Mouse (Mus musculus): ENCODE data around the gene Rgp1.
"Not testable (repeated sequence)": the region's sequence is repeated elsewhere in the genome, so short reads cannot be mapped to it uniquely, and the experiment has no call there.

Gene Rgp1

DNA sequence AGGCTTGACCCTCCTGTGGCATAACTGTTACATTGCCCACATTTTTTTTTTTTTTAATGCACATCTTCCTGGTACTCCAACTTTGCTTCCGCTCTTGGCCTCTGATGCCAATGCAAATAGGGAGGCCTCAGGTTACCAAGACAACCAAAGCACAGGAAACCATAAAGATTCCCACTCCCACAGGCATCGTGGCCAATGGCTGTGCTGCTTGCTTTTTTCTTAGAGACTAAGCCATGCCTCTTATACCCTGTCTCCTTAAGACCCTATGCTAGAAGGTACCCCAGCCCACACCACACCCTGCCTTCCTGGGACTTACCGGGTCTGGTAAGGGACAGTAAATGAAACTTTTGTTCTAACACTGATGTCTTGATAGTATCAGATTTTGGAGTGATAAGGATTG is 14.9 kb downstream of the Rgp1 start:
- no peak for DNase-seq (ENCODE audit: low read depth, low spot score)

DNA sequence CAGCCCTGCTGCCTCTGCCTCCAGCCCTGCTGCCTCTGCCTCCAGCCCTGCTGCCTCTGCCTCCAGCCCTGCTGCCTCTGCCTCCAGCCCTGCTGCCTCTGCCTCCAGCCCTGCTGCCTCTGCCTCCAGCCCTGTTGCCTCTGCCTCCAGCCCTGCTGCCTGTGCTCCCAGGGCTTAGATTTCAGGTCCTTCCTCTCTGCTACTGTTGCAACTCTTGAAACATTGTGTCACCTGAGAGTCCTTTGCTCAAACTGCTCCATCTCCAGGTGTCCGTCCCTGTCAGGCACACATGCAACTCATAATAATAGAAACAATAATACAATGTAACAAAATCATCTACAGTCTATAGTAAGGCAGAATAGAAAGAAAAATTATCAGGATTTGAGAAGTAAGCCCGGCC is 18.1 kb downstream of the Rgp1 start:
- DNase-seq (ENCODE audit: low read depth, low spot score), result not testable (repeated sequence)

DNA sequence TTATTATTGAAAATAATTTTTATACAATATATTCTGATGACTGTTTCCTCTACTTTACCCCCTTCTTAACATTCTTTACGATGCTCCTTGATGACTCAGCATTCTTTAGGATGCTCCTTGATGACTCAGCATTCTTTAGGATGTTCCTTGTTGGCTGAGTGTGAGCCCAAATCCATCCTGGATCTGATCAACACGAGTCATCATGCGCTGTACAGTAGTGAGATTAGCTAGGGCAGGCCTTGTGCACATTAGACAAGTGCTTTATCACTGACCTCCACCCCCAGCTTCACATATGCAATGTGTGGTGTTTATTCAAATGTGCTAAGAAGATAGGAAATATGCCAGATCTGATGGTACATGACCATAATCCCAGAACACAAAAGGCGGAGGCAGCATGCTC is 19.7 kb downstream of the Rgp1 start:
- no peak for DNase-seq (ENCODE audit: low read depth, low spot score)

DNA sequence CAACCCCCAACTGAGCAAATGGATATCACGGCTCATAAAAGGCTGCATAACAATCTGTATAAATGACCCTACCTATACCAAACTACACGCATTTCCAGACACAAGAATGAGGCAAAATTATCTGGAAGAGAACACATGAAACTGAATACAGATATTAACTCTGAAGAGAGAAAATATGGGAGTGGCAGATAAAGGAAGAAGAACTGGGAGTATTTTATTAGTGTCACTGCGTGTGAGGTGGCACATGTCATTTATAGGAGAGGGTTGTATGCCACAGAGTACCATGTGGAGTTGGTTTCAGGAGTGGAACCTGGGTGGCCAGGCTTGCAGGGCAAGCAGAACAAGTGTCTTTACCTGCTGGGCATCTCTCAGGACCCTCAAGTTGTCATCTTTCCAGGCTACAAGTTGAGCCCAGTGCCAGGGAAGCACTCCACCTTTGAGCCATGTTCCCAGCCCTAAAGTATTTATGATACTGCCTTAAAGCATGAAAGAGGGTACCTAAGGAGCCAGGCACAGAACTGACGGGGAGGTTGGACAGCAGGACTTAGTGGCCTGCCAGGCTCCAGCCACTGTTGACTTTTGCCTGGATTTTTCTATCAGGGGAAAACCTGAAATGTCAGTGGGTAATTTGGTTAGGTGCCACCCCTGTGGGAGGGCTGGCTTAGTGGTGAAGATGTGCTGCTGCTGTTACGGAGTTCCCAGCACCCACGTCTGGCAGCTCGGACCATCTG is 20.3 kb downstream of the Rgp1 start:
- no peak for DNase-seq (ENCODE audit: low read depth, low spot score)

DNA sequence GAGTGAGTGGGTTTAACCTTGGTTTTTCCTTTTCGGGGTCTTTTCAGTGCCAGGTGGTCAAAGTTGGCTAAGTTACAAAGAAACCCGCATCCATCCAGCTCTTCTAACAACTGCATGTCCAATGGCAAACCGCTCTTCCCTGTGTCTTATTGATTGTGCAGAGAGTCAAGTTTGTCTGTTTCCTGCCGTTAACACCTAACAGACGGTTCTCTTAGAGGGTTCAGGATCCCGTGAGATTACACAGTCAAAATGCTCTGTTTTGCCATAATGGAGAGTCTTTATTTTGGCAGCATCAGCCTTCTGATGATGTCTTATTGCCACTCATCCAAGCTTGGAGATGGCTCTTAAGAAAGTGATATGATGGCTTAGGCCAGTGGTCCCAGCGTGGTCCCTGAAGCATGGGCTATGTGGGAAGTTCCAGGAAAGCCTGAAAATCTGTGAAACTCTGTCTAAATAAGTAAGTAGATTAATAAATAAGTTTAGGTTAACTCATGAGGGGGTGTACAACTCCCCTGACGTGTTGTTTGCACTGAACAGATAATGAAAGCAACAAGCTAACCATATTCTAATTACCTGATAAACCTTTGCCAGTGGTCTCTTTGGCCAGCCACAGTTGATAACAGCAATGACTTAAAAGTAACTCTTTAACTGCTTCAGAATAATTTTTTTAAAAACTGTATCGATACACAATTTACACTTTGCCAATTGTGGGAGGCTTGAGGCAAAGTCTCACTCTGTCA is 21.9 kb downstream of the Rgp1 start:
- no peak for DNase-seq (ENCODE audit: low read depth, low spot score)

DNA sequence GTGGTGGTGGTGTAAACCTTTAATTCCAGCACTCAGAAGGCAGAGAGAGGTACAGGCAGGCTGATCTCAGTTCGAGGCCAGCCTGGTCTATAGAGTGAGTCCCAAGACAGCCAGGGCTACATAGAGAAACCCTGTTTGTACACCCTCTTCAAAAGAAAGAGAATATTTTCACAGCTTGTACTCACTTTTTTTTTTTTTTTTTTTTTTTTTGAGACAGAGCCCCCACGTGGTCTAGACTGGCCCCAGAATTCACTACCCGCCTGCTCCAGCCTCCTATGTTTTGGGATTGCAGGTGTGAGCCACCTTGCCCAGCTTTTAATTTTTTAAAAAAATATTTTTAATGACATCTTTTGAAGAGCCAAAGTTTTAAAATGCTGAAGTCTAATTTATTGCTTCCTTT is 25.6 kb downstream of the Rgp1 start:
- DNase-seq (ENCODE audit: low read depth, low spot score), result no peak

DNA sequence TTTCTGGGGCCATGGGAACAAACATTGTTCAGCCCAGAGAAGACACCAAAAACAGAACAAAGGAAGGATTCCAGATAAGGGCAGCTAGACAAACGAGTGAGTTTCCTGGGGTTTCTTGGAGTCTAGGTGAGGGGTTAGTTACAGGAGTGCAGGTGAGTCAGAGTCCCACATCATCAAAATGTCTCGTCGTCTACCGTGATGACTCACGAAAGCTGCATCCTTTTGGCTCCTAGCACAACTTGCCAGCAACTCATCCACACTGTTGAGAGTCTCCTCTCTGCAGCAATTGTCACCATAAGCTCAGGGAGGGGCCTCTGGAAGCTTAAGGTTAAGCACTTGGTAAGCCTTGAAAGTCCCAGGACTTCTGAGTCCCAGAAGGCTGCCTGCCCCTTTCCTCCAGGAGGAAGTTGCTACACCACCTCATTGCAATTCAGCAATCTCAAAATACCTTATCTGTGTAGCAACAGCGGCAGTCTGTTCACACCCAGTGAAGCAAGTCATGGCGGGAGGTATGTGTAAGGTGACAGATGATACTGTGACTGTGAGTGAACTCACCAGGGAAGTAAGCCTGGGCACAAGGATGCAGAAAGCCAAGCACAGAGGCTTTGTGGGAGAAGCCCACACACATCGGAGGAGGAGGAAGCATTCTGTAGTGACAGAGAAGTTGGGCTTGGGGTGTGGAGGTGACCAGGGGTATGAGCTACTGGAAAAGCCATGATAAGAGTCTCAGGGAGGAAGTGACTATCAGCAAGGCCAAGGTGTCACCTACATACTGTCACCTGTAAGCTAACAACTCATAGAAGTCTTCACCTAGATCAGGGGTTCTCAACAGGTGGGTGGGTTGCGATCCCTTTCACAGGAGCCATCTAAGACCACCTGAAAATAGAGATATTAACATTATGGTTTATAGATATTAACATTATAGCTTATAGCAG is 26.5 kb downstream of the Rgp1 start:
- no peak for DNase-seq (ENCODE audit: low read depth, low spot score)

DNA sequence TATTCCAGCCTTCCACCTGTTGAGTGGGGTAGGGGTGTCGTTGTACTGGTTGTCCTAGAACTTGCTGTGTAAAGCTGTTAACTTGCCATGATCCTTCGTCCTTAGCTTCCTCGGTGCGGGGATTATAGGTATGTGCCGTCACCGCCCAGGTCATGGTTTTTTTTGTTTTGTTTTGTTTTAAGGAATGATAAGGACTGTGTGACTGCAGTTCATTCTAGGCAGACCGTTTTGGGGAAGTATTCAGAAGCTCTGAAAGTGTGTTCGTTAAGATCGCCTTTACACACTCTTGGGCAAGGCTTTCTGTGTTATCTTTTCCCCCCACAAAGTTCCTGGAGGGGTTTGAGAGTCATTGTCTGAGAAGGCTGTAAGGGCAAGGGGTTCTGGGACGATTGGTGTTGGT is 34.0 kb downstream of the Rgp1 start:
- no peak for DNase-seq (ENCODE audit: low read depth, low spot score)

DNA sequence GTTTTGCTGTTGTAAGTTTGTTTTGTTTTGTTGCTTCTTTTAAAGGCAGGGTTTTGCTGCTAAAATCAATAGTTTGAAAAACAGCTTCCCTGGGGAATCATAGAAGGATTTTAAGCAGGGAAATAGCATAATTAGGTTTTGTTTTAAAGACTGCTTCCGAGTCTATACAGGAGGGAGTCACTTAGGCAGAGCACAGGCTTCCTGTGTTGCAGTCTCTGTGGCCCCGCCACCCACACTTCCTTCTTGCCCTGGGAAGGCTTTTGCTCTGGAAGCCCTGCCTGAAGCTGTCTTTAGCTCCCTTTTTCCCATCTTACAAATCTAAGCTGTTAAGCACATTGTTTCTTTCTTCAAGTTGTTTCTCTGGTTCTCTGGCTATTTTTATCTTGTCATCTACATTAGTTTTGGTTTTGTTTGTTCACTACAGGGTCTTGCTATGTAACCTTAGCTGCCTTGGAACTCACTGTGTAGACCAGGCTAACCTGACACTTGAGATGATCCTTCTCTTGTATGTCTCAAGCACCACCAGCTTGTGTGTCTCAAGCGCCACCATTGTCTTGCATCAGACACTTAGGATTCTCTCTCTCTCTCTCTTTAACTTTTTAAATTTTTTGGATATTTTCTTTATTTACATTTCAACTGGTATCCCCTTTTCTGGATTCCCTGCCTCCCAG is 34.7 kb downstream of the Rgp1 start:
- no peak for DNase-seq (ENCODE audit: low read depth, low spot score)

DNA sequence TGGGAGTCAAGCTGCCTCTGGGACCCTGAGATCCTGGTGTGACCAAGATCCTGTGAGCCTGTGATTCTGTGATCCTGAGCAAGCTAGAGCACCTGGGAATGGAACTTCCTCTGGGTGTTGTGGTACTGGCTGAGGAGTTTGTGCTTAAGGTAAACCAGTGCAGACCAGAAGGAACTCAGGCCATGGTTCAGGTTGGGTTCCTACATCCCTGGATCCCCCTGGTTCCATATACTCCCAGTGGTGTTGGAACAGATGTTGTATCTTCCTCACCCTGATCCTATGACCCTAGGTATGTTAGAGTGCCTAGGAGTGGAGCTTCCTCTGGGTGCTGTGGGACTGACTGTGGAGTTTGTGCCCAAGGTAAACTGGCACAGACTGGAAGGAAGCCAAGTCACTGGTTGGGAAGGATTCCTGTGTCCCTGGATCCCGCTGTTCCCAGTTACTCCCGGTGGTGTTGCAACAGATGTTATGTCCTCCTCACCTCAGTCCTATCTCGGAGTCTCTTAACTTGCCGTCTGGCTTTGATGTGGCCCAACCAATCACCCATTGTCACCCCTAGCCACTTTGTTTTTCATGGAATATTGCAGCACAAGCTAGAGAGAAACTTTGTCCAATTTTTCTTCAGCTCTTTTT is 41.7 kb downstream of the Rgp1 start:
- no peak for DNase-seq (ENCODE audit: low read depth, low spot score)

DNA sequence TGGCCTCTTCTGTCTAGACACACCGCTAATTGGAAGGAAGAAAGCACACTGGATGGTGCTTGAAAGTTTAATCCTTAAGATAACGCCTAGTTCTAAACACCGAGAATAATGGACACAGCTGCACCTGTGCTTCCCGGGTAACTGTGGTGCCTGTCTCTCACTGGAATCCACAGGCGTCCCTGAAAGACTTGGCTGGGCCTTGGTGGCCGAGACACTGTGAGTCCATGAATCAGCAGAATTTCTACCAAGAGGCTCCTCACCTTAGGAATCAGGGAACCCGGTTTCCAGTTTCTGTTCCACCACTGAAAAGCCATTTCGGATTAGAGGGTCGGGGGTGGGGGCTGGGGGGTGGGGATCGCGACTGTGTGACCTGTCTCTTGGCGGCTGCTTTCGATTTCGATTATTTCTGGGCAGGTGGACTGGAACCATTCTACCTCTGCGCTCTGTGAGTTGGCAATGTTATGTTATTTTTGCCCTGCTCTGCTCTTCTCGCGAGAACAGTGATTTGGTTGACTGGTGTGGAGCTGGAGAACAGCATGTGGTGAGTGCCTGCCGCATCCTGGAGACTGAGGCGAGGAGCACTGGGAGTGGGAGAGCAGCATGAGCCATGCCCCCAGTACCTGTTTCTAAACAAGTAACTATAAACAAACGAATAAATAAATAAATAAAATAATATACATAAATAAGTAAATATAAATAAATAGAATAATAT is 50.7 kb downstream of the Rgp1 start:
- DNase-seq (ENCODE audit: low read depth, low spot score), result peak; percentile 55

DNA sequence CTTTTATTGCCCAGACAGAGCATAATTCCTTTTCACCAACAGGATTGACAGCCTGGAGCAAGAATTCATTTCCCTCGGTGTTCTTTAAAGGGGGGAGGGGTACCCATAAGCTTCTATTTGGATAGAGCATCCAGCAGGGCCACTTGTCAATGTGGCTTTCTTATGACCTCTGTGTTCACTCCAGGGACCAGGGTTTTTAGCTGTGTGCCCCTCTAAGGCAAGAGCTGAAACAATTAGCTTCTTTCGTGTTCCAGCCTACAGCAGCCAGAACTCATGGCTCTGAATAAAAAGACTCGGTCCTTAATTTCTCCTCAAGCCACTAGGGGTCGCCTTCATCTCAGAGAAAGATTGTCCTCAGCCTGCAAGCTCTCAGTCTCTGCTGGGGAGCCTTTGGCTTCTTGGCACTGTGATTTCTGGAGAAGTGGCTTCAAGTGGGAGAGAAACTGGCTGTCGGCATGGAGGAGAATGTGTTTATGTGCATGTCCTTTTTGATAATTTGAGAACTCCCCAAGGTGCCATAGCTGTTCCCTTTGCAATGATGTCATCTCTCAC is 51.6 kb downstream of the Rgp1 start:
- DNase-seq (ENCODE audit: low read depth, low spot score), result peak; percentile 84

DNA sequence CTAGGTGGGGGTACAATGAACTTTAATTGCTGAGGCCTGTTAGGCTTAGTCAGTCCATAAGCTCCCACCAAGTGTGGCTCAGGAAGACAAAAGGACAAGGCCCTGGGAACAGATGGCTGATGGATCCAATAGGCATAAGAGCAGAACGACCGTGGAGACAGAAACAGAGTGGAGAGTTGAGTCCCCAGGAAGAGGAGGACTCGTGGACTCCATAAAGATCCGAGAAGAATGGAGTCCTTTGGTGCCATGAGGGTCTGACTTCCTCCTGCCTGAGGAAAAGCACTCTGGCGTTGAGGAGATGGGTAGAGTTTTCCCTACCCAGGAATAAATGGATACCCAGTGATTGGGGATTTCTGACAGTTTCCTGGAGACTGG is 52.1 kb downstream of the Rgp1 start:
- DNase-seq (ENCODE audit: low read depth, low spot score), result no peak

DNA sequence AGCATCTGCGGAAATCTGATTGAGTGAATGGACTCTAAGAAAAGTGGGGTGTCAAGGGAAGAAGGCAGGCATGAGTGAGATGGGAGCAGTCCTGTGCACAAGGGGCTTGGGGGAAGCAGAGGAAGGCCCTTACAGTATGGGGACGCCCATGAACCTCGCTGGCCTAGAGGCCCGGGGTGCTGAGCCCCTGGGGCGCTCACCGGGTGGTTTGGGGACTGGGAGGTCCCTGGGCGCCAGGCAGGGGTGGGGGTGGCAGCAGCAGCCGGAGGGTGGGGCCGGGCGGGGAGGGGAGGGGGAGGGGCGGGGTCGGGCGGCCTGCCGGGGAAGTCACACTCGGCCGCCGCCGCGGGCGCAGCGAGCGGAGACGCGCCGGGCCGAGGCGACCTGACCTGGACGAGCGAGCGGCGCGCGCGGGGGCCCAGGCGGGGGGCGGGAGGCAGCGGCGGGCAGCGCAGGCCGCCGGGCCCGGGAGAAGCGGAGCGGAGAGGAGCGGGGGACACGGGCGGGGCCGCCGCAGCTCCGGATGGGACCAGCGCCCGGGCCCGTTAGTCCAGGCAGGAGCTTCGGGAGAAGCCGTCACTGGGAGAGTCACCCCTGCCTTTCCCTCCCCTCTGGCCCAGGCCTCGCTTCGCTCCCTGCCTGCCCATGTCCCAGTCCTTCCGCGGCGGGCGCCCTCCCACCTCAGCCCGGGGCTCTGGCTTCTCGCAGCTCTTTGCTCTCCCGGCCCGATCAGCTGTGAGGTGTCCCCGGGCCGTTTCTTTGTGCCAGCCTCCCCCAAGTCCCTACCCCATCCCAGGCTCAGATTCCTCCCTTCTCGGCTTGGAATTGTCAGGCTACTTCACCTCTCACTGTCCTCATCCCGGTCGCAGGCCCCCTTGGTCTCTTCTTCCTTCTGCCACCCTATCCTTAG is 52.8 kb downstream of the Rgp1 start, which contains the start of gene Npr2:
TSS of gene Npr2 (plus strand) at position 890 of the 910 bp plus-strand sequence.
- no peak for DNase-seq (ENCODE audit: low read depth, low spot score)

DNA sequence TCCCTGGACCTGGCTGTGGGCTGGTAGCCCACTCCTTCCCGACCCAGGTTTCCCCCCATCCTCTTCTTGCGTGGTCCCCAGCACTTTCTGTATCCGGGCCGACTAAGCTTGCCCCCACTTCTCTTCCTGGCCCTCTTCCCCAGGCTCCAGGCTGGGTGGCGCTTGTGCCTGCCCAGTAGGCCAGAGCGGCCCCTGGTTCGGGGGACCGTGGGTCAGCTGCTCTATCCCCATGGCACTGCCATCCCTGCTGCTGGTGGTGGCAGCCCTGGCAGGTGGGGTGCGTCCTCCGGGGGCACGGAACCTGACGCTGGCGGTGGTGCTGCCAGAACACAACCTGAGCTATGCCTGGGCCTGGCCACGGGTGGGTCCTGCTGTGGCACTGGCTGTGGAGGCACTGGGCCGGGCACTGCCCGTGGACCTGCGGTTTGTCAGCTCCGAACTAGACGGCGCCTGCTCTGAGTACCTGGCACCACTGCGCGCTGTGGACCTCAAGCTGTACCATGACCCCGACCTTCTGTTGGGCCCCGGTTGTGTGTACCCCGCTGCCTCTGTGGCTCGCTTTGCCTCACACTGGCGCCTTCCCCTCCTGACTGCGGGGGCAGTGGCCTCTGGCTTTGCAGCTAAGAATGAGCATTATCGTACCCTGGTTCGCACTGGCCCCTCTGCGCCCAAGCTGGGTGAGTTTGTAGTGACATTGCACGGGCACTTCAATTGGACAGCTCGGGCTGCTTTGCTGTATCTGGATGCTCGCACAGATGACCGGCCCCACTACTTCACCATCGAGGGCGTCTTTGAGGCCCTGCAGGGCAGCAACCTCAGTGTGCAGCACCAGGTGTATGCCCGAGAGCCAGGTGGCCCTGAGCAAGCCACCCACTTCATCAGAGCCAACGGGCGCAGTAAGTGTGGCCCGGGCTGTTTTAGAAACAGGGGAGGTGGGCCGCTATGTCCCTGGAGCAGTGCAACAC is 53.7 kb downstream of the Rgp1 start:
- DNase-seq (ENCODE audit: low read depth, low spot score), result no peak

DNA sequence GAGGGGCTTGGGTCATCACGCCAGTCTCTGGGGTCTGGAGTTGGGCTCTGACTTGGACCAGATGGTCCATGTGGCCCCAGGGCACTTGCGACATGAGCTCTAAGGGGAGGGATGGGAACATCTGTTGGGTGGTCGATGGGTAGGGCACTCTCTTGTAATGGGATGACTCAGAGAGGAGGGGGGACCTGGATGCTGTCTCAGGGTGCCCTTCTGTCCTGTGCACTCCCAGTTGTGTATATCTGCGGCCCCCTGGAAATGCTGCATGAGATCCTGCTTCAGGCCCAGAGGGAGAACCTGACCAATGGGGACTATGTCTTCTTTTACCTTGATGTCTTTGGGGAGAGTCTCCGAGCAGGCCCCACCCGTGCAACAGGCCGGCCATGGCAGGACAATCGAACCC is 54.8 kb downstream of the Rgp1 start:
- DNase-seq (ENCODE audit: low read depth, low spot score), result no peak

DNA sequence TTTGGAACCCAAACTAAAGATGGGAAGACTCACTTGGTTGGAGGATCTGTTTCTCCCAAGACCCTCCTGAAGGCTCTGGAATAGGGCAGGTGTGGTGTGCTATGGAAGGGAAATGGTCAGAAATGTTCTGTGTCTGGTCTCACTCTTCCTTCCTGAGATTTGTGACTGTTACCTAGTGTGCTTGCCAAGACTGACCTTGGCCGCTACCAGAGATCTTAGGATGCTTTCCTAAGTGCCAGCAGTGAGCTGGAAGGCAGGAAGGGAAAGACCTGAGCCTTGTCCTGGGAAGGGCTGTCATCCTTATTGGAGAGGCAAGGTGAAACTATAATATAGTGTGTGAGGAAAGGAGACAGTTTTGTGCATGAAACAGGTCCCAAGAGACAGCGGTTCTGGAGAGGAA is 55.2 kb downstream of the Rgp1 start:
- no peak for DNase-seq (ENCODE audit: low read depth, low spot score)

All from ES-CJ7 (cell line).